Mouse (Mus musculus): ENCODE results near the gene Gm5930.
"Not testable (repeated sequence)": the region's sequence is repeated elsewhere in the genome, so short reads cannot be mapped to it uniquely, and the experiment has no call there.

The Gm5930 gene

GRCm38 (mm10) chr14:44338484-44338883 is at the start of gene Gm5930:
Gm5930 (minus strand) TSS chr14:44338584.
- DNase-seq (ENCODE audit: low spot score in 2 of 2): not testable (repeated sequence)

DNA sequence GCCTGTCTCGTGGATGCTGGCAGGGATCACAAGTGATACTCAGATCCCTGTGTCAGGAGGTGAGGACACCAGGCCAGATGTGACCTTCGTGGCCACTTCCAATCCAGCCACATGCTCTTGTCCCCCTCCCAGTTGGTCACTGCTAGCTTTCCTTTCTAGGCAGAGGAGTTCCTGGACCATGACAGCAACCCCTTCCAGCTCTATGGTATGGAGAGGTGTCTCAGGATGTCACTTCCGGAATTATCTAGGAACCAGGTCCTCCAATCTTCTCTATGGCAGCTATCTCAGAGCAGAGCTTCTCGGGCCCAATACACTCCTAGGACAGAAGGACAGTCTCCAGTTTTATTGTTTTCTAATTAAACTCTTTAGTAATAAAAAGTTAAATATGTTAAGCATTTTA is 45.8 kb upstream of the Gm5930 start:
- not testable (repeated sequence) for DNase-seq (ENCODE audit: low spot score in 2 of 2)

- not testable (repeated sequence) for DNase-seq (ENCODE audit: low spot score in 2 of 2)
Observed at GRCm38 (mm10) chr14:44365057-44365456, 26.7 kb upstream of the Gm5930 start, which contains the start of gene Gm8229. Gm8229 (plus strand) TSS chr14:44365357.

GRCm38 (mm10) chr14:44362301-44362700 is 23.9 kb upstream of the Gm5930 start:
- DNase-seq (ENCODE audit: low spot score in 2 of 2): not testable (repeated sequence)

DNA sequence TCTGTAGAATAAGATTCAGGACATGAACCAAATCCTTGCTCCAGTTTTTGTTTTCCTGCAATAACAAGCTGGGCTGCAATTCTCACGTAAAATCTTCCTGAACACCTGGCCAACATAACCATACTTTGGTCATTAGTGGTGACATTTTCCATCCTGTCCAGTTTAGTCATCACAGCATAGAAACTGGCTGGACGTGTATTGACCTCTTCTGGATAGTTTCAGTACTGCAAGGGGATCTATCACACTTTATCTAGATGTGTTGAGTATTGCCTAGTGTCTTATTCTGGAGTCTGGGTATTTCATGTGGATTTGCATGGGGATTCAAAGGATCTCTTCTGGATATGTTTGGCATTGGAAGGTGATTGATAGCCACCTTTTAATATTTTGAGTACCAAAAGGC is 23.0 kb upstream of the Gm5930 start:
- DNase-seq (ENCODE audit: low spot score in 2 of 2): not testable (repeated sequence)

DNA sequence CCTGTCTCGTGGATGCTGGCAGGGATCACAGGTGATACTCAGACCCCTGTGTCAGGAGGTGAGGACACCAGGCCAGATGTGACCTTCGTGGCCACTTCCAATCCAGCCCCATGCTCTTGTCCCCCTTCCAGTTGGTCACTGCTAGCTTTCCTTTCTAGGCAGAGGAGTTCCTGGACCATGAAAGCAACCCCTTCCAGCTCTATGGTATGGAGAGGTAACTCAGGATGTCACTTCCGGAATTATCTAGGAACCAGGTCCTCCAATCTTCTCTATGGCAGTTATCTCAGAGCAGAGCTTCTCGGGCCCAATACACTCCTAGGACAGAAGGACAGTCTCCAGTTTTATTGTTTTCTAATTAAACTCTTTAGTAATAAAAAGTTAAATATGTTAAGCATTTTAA is 26.3 kb downstream of the Gm5930 start:
- not testable (repeated sequence) for DNase-seq (ENCODE audit: low spot score in 2 of 2)

- not testable (repeated sequence) for DNase-seq (ENCODE audit: low spot score in 2 of 2)
Observed at GRCm38 (mm10) chr14:44285280-44285679, 53.1 kb downstream of the Gm5930 start, which contains the start of gene Gm8220. Gm8220 (plus strand) TSS chr14:44285580.
